Mouse (Mus musculus): ENCODE results near the gene Acacb. TPM values are rescaled to one million over a fixed set of nuclear protein-coding genes. Genes with fewer than 3 reads are reported as not detected.

Acacb gene
- total and polyA plus RNA-seq, 3 experiments, result 3.9 to 16.3 (median 13.4) TPM

GRCm38 (mm10) chr5:114154765-114155164 lies 8.4 kb downstream of the Acacb start:
- H3K4me2 ChIP-seq (ENCODE audit: insufficient read depth, low read depth, poor library complexity, severe bottlenecking), result no peak overlapping the region
- no peaks in the 10 kb centered on the region for H3K27me3 ChIP-seq (replicated peaks)
- H3K27ac ChIP-seq (ENCODE audit: insufficient read depth, low read depth), result no peak overlapping the region
- no peaks in the 10 kb centered on the region for H3K9me3 ChIP-seq (replicated peaks; ENCODE audit: low read length)
- dilution Hi-C loops (cut with MboI; ENCODE audit: extremely low pct_ligation_motif_present, extremely low pct_unique_long_range_greater_than_20kb, low sequenced_read_pairs) (no loop called here), in situ Hi-C loops (cut with MboI; ENCODE audit: low pct_ligation_motif_present, low pct_unique_long_range_greater_than_20kb, low sequenced_read_pairs) (no loop called here)
- no peak overlapping the region for H3K9ac ChIP-seq (ENCODE audit: insufficient read depth, low read depth)
- no peak for DNase-seq (ENCODE audit: extremely low read depth)
- no peak for TF ChIP-seq MAX (IDR thresholded peaks at IDR 0.05; ENCODE audit: low read length)
- no peak for TF ChIP-seq MYC (IDR thresholded peaks at IDR 0.05; ENCODE audit: low read depth, low read length)
- no peak for TF ChIP-seq IRF4 (IDR thresholded peaks at IDR 0.05; ENCODE audit: low read depth, low read length)
- no peak for TF ChIP-seq ZMIZ1 (IDR thresholded peaks at IDR 0.05; ENCODE audit: low read depth, low read length)
- H3K4me1 ChIP-seq (ENCODE audit: control insufficient read depth in 1 of 2, insufficient read depth in 2 of 2), result peaks cover 0 to 2% of the 10 kb centered on the region in 2 experiments; a peak in 1 of 4 replicates
- H3K36me3 ChIP-seq (replicated peaks in 1 of 2; ENCODE audit: control insufficient read depth in 1 of 2, insufficient read depth in 1 of 2, low read length in 1 of 2), result no peaks in the 10 kb centered on the region
- H3K79me2 ChIP-seq (replicated peaks; ENCODE audit: control insufficient read depth, extremely low read depth, insufficient read depth, poor library complexity, severe bottlenecking), result no peaks in the 10 kb centered on the region
- no peak overlapping the region for H3K4me3 ChIP-seq (replicated peaks in 1 of 3; ENCODE audit: low read depth in 2 of 3, low read length in 2 of 3, poor library complexity in 1 of 3)

GRCm38 (mm10) chr5:114155168-114155933 lies 9.0 kb downstream of the Acacb start:
- no peaks in the 10 kb centered on the region for H3K79me2 ChIP-seq (replicated peaks; ENCODE audit: control insufficient read depth, extremely low read depth, insufficient read depth, poor library complexity, severe bottlenecking)
- no peak for DNase-seq (ENCODE audit: extremely low read depth)
- in situ Hi-C loops (cut with MboI; ENCODE audit: low pct_ligation_motif_present, low pct_unique_long_range_greater_than_20kb, low sequenced_read_pairs), result no loop called here
- dilution Hi-C loops (cut with MboI; ENCODE audit: extremely low pct_ligation_motif_present, extremely low pct_unique_long_range_greater_than_20kb, low sequenced_read_pairs), result no loop called here
- no peaks in the 10 kb centered on the region for H3K36me3 ChIP-seq (replicated peaks in 1 of 2; ENCODE audit: control insufficient read depth in 1 of 2, insufficient read depth in 1 of 2, low read length in 1 of 2)
- no peak overlapping the region for H3K9ac ChIP-seq (ENCODE audit: insufficient read depth, low read depth)
- no peaks in the 10 kb centered on the region for H3K9me3 ChIP-seq (replicated peaks; ENCODE audit: low read length)
- no peak overlapping the region for H3K27ac ChIP-seq (ENCODE audit: insufficient read depth, low read depth)
- H3K4me3 ChIP-seq (replicated peaks in 1 of 3; ENCODE audit: low read depth in 2 of 3, low read length in 2 of 3, poor library complexity in 1 of 3), result no peak overlapping the region
- H3K4me1 ChIP-seq (ENCODE audit: control insufficient read depth in 1 of 2, insufficient read depth in 2 of 2), result peaks cover 0 to 2% of the 10 kb centered on the region in 2 experiments; a peak in 1 of 4 replicates
- no peak overlapping the region for H3K4me2 ChIP-seq (ENCODE audit: insufficient read depth, low read depth, poor library complexity, severe bottlenecking)
- no peak for TF ChIP-seq ZMIZ1 (IDR thresholded peaks at IDR 0.05; ENCODE audit: low read depth, low read length)
- no peak for TF ChIP-seq JUN (IDR thresholded peaks at IDR 0.05; ENCODE audit: insufficient read depth, low read depth, low read length)
- TF ChIP-seq UBTF (IDR thresholded peaks at IDR 0.05; ENCODE audit: low read depth, low read length), result no peak
- no peak for TF ChIP-seq IRF4 (IDR thresholded peaks at IDR 0.05; ENCODE audit: low read depth, low read length)
- no peak for TF ChIP-seq ZC3H11A (IDR thresholded peaks at IDR 0.05; ENCODE audit: low read depth, low read length)
- TF ChIP-seq SIN3A (IDR thresholded peaks at IDR 0.05; ENCODE audit: low read length), result no peak
- no peak for TF ChIP-seq MEF2A (IDR thresholded peaks at IDR 0.05; ENCODE audit: borderline replicate concordance, low read depth, low read length)
- TF ChIP-seq MAX (IDR thresholded peaks at IDR 0.05; ENCODE audit: low read length), result no peak
- no peak for TF ChIP-seq ZKSCAN1 (IDR thresholded peaks at IDR 0.05; ENCODE audit: borderline replicate concordance, low read depth, low read length)
- TF ChIP-seq TCF12 (IDR thresholded peaks at IDR 0.05; ENCODE audit: low read depth, low read length), result no peak
- TF ChIP-seq ETS1 (conservative IDR thresholded peaks at IDR 0.05; ENCODE audit: low read depth, low read length), result no peak
- no peak for TF ChIP-seq CHD1 (IDR thresholded peaks at IDR 0.05; ENCODE audit: low read depth, low read length)
- TF ChIP-seq PAX5 (IDR thresholded peaks at IDR 0.05; ENCODE audit: low read length), result no peak
- TF ChIP-seq MAFK (IDR thresholded peaks at IDR 0.05; ENCODE audit: insufficient replicate concordance, low read length), result no peak
- no peak for TF ChIP-seq JUND (conservative IDR thresholded peaks at IDR 0.05; ENCODE audit: low read depth, low read length)
- no peak for TF ChIP-seq TBP (conservative IDR thresholded peaks at IDR 0.05; ENCODE audit: low read depth, low read length)
- TF ChIP-seq RAD21 (IDR thresholded peaks at IDR 0.05; ENCODE audit: low read depth, low read length), result no peak
- TF ChIP-seq POLR2A (IDR thresholded peaks at IDR 0.05; ENCODE audit: low read depth, low read length), result no peak
- H3K27me3 ChIP-seq (replicated peaks), result no peaks in the 10 kb centered on the region
